Mouse (Mus musculus): ENCODE results near the gene Nxf1. TPM values are rescaled to one million over a fixed set of nuclear protein-coding genes. Genes with fewer than 3 reads are reported as not detected.

Nxf1 gene
- total and polyA plus RNA-seq, 3 experiments: 39.7 to 456 (median 175) TPM

DNA sequence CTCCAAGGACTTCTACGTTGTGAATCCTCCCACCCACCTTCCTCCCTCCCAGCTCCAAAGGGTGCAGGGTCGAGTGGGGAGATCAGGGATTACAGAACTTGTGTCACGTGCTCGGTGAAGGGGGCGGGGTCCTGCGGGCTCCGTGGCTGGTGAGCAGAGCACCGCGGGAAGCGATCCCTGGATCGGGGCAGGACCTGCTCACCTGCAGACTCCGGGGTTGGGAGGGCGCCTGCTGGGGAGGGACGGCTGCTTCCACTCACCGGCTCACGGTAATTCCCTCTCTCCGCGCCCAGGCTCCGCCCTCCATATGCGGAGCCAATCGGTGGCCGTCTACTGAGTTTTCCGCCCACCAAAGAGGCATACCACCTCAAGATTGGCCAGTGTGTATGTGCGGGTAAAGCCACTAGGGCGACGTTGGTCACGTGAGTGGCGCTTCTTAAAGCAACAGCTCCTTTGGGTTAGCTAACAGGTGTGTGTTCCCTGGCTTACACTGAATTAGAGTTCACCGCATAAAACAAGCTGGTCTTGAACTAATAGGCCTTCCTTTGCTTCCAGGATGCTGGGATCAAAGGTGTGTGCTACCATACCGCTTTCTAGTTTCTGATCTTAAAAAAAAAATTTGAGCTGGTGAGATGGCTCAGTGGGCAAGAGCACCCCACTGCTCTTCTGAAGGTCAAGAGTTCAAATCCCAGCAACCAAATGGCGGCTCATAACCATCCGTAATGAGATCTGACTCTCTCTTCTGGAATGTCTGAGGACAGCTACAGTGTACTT, 29.3 kb downstream of the Nxf1 start, which contains the start of gene Taf6l:
Taf6l (minus strand) TSS at position 410 of the 774 bp plus-strand sequence.
- peaks cover 42% of the 10 kb centered on the region for H3K4me1 ChIP-seq (ENCODE audit: insufficient read depth, low read depth, low read length)
- TF ChIP-seq GATA1 (IDR thresholded peaks at IDR 0.05; ENCODE audit: borderline replicate concordance, low read length) (no peak), CTCF (IDR thresholded peaks at IDR 0.05; ENCODE audit: low read depth, low read length) (no peak)
- ATAC-seq (ENCODE audit: extremely low read depth, insufficient number of reproducible peaks, low FRiP score, poor library complexity, severe bottlenecking) (peak; percentile 94), DNase-seq (ENCODE audit: low spot score) (peak; percentile 92)
- H3K27me3 ChIP-seq (ENCODE audit: insufficient read depth, low read length): no peaks in the 10 kb centered on the region
- no peaks in the 10 kb centered on the region for H3K9me3 ChIP-seq (replicated peaks)
- peaks cover 49% of the 10 kb centered on the region for H3K36me3 ChIP-seq (replicated peaks)
- H3K4me3 ChIP-seq (ENCODE audit: low read depth, low read length): peak within 1 kb of the TSS; percentile 84

GRCm38 (mm10) chr19:8788521-8788920, 31.6 kb downstream of the Nxf1 start:
- no peak for ATAC-seq (ENCODE audit: extremely low read depth, insufficient number of reproducible peaks, low FRiP score, poor library complexity, severe bottlenecking)
- Histone ChIP-seq H3K36me3 (replicated peaks) (peaks cover 45% of the 10 kb centered on the region), H3K27me3 (ENCODE audit: insufficient read depth, low read length) (no peaks in the 10 kb centered on the region), H3K9me3 (replicated peaks) (peaks cover 5% of the 10 kb centered on the region), H3K4me3 (ENCODE audit: low read depth, low read length) (no peak overlapping the region), H3K4me1 (ENCODE audit: insufficient read depth, low read depth, low read length) (peaks cover 34% of the 10 kb centered on the region)
- DNase-seq (ENCODE audit: low spot score): no peak
- no peak for TF ChIP-seq CTCF (IDR thresholded peaks at IDR 0.05; ENCODE audit: low read depth, low read length)
- TF ChIP-seq POLR2AphosphoS5 (IDR thresholded peaks at IDR 0.05; ENCODE audit: insufficient replicate concordance, low read depth, low read length): no peak
- TF ChIP-seq GATA1 (IDR thresholded peaks at IDR 0.05; ENCODE audit: borderline replicate concordance, low read length): no peak
- no peak for TF ChIP-seq GATA2 (IDR thresholded peaks at IDR 0.05; ENCODE audit: borderline replicate concordance, low read depth, low read length)
- TF ChIP-seq TAL1 (conservative IDR thresholded peaks at IDR 0.05; ENCODE audit: low read depth, low read length): no peak

DNA sequence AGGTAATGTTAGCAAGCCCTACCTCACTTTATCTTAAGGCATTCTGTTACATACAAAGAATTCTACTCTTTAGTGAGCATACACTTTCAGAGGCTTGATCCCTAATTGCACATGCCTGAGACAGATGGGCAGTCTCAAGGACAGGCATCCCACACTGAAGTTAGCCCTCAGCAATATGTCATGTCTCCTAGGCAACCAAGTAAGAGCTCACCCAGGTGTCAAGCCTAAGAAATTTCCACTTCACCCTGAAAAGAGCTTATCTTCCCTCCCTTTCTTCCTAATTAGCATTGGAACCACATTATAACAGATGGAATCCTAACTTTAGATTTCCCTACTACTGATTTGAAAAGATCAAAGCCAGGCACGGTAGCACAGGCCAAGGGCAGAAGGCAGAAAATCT, 32.3 kb downstream of the Nxf1 start:
- H3K36me3 ChIP-seq (replicated peaks): peaks cover 45% of the 10 kb centered on the region
- H3K27me3 ChIP-seq (ENCODE audit: insufficient read depth, low read length): no peaks in the 10 kb centered on the region
- no peak for TF ChIP-seq GATA2 (IDR thresholded peaks at IDR 0.05; ENCODE audit: borderline replicate concordance, low read depth, low read length)
- no peak for TF ChIP-seq GATA1 (IDR thresholded peaks at IDR 0.05; ENCODE audit: borderline replicate concordance, low read length)
- TF ChIP-seq POLR2AphosphoS5 (IDR thresholded peaks at IDR 0.05; ENCODE audit: insufficient replicate concordance, low read depth, low read length): no peak
- TF ChIP-seq TAL1 (conservative IDR thresholded peaks at IDR 0.05; ENCODE audit: low read depth, low read length): no peak
- TF ChIP-seq CTCF (IDR thresholded peaks at IDR 0.05; ENCODE audit: low read depth, low read length): no peak
- DNase-seq (ENCODE audit: low spot score): no peak
- no peak for ATAC-seq (ENCODE audit: extremely low read depth, insufficient number of reproducible peaks, low FRiP score, poor library complexity, severe bottlenecking)
- H3K4me1 ChIP-seq (ENCODE audit: insufficient read depth, low read depth, low read length): peaks cover 28% of the 10 kb centered on the region
- H3K9me3 ChIP-seq (replicated peaks): peaks cover 8% of the 10 kb centered on the region
- no peak overlapping the region for H3K4me3 ChIP-seq (ENCODE audit: low read depth, low read length)

DNA sequence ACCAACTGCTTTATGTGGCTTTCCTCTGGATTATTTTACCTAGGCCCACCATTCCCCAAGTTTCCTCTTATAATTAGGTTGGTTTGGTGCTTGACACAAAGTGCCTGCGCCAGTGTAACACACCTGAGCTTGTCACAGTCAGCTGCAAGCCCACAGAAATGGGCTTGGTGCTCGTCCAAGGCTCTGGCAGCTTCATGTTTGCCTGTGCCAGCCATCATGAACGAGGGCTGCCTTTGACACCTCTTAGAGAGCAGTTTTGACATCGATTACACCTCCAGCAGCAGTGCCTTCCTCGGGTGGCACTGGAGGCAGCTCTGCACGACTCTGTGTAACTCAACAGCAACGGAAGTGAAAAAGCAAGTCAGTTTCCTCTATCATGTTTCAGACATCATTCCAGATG, 33.3 kb downstream of the Nxf1 start:
- Histone ChIP-seq H3K4me3 (ENCODE audit: low read depth, low read length) (no peak overlapping the region), H3K36me3 (replicated peaks) (peaks cover 47% of the 10 kb centered on the region), H3K4me1 (ENCODE audit: insufficient read depth, low read depth, low read length) (peaks cover 18% of the 10 kb centered on the region), H3K27me3 (ENCODE audit: insufficient read depth, low read length) (no peaks in the 10 kb centered on the region), H3K9me3 (replicated peaks) (peaks cover 8% of the 10 kb centered on the region)
- TF ChIP-seq POLR2AphosphoS5 (IDR thresholded peaks at IDR 0.05; ENCODE audit: insufficient replicate concordance, low read depth, low read length) (no peak), TAL1 (conservative IDR thresholded peaks at IDR 0.05; ENCODE audit: low read depth, low read length) (no peak), CTCF (IDR thresholded peaks at IDR 0.05; ENCODE audit: low read depth, low read length) (no peak), GATA2 (IDR thresholded peaks at IDR 0.05; ENCODE audit: borderline replicate concordance, low read depth, low read length) (no peak), GATA1 (IDR thresholded peaks at IDR 0.05; ENCODE audit: borderline replicate concordance, low read length) (no peak)
- no peak for DNase-seq (ENCODE audit: low spot score)
- ATAC-seq (ENCODE audit: extremely low read depth, insufficient number of reproducible peaks, low FRiP score, poor library complexity, severe bottlenecking): no peak

DNA sequence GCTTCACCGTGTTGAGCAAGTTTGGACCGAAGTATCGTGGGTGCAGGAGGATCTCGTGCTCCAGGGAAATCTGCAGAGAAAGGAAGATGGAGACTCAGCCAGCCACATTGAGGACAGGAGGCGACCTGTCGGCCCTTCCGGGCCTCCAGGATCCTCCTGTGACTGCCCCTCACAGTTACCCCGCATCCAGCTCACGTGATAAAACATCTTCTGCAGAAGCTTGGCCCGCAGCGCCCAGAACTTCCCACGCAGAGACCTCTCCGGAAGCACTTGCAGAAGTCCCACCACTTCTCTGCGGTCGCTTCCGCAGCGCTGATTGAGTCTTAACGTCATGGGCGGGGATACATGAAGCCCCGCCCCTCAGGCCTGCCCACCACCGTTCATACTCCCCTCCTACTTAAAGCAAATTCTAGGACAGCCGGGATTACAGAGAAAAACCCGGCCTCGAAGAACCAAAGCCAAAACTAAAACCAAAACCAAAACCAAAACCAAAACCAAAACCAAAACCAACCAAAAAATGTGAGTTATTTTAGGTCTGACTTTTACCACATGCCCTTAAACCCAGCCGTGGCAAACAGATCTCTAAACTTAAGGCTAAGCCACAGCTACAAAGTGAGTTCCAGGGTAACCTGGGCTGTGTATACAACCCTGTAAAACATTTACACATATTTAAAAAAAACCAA, 41.5 kb downstream of the Nxf1 start, which contains the start of gene Polr2g:
Polr2g (minus strand) TSS at position 314 of the 683 bp plus-strand sequence.
- Histone ChIP-seq H3K9me3 (replicated peaks) (peaks cover 4% of the 10 kb centered on the region), H3K4me3 (ENCODE audit: low read depth, low read length) (peak within 1 kb of the TSS; percentile 85), H3K4me1 (ENCODE audit: insufficient read depth, low read depth, low read length) (peaks cover 44% of the 10 kb centered on the region), H3K27me3 (ENCODE audit: insufficient read depth, low read length) (no peaks in the 10 kb centered on the region), H3K36me3 (replicated peaks) (peaks cover 38% of the 10 kb centered on the region)
- ATAC-seq (ENCODE audit: extremely low read depth, insufficient number of reproducible peaks, low FRiP score, poor library complexity, severe bottlenecking): peak; percentile 57
- TF ChIP-seq POLR2AphosphoS5 (IDR thresholded peaks at IDR 0.05; ENCODE audit: insufficient replicate concordance, low read depth, low read length): 0 out of 2 replicates have a peak, but pooled peaks have one; percentile 32
- TF ChIP-seq GATA1 (IDR thresholded peaks at IDR 0.05; ENCODE audit: borderline replicate concordance, low read length): no peak
- no peak for TF ChIP-seq GATA2 (IDR thresholded peaks at IDR 0.05; ENCODE audit: borderline replicate concordance, low read depth, low read length)
- no peak for TF ChIP-seq CTCF (IDR thresholded peaks at IDR 0.05; ENCODE audit: low read depth, low read length)
- peak; percentile 48 for DNase-seq (ENCODE audit: low spot score)

DNA sequence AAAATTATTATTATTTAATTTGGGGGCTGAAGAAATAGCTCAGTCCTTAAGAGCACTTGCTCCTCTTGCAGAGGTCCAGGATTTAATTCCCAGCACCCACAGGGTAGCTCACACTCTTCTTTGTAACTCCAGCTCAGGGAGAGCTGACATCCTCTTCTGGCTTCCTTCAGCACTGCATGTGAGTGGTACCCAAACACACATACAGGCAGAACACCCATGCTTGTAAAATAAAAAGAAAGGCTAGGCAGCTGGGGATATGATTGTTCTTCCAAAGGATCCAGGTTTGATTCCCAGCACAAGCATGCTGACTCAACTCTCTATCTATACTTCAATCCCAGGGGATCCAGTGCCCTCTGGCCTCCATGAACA, 42.1 kb downstream of the Nxf1 start:
- TF ChIP-seq TAL1 (conservative IDR thresholded peaks at IDR 0.05; ENCODE audit: low read depth, low read length): no peak
- no peak for TF ChIP-seq GATA2 (IDR thresholded peaks at IDR 0.05; ENCODE audit: borderline replicate concordance, low read depth, low read length)
- TF ChIP-seq CTCF (IDR thresholded peaks at IDR 0.05; ENCODE audit: low read depth, low read length): no peak
- no peak for TF ChIP-seq POLR2AphosphoS5 (IDR thresholded peaks at IDR 0.05; ENCODE audit: insufficient replicate concordance, low read depth, low read length)
- TF ChIP-seq GATA1 (IDR thresholded peaks at IDR 0.05; ENCODE audit: borderline replicate concordance, low read length): no peak
- DNase-seq (ENCODE audit: low spot score) (no peak), ATAC-seq (ENCODE audit: extremely low read depth, insufficient number of reproducible peaks, low FRiP score, poor library complexity, severe bottlenecking) (no peak)
- Histone ChIP-seq H3K27me3 (ENCODE audit: insufficient read depth, low read length) (no peaks in the 10 kb centered on the region), H3K4me1 (ENCODE audit: insufficient read depth, low read depth, low read length) (peaks cover 49% of the 10 kb centered on the region), H3K9me3 (replicated peaks) (0 out of 2 replicates have a peak, but pooled peaks cover 2% of the 10 kb centered on the region), H3K36me3 (replicated peaks) (peaks cover 38% of the 10 kb centered on the region), H3K4me3 (ENCODE audit: low read depth, low read length) (peak overlapping the region; percentile 85; the same call in 1 of the 2 replicates)
